Mouse (Mus musculus): Measurements from ENCODE around the gene Lcmt2. TPM values are rescaled to one million over a fixed set of nuclear protein-coding genes. Genes with fewer than 3 reads are reported as not detected.

The Lcmt2 gene
- polyA plus RNA-seq, 1 experiment = 5.4 TPM

DNA sequence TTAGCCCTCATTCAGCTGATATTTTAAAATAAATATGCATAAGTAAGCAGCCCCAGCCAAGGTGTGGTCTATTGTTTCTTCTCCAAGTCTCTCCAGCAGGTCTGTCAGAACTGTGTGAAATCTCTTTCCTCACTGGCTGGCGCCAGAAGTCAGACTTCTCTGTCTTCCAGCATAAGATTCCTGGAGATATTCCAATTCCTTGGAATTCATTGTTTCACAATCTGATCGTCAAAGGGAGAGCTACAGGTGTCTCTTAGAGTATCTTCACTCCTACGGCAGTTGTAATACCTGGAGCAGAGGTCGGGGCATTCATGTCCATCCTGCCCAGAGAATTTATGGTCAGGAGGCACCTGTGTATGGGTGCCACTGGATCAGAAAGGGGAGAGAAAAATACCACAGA, 50.7 kb downstream of the Lcmt2 start:
- WGBS = 67% methylated on average over 4 of the region's 4 CpGs
- no peak overlapping the region for H3K27ac ChIP-seq (ENCODE audit: control insufficient read depth, insufficient read depth, low read depth, low read length, poor library complexity)
- TF ChIP-seq CTCF (IDR thresholded peaks at IDR 0.05; ENCODE audit: control insufficient read depth, insufficient read depth, low read length) (no peak), POLR2A (IDR thresholded peaks at IDR 0.05; ENCODE audit: borderline replicate concordance, control insufficient read depth, low read depth, low read length) (no peak)
- H3K4me1 ChIP-seq (ENCODE audit: control insufficient read depth, insufficient read depth, low read length) = no peaks in the 10 kb centered on the region
- no peak overlapping the region for H3K4me3 ChIP-seq (replicated peaks; ENCODE audit: control insufficient read depth, low read depth, low read length)

DNA sequence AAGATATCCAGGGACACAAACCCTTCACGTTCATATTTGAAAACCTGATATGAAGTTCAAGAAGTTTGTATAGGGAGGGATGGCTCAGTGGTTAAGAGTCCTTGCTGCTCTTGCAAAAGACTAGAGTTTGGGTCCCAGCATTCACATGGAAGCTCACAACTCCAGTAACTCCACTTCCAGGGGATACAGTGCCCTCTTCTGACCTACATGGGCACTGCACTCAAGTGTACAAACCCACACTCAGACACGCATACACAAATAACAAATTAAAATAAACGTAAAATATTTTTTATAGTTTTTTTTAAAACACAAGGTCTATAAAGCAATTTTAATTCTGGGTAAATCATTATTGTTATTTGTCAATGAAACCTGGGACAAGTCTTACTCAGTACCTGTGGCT, 51.9 kb downstream of the Lcmt2 start:
- H3K27ac ChIP-seq (ENCODE audit: control insufficient read depth, insufficient read depth, low read depth, low read length, poor library complexity) = no peak overlapping the region
- H3K4me3 ChIP-seq (replicated peaks; ENCODE audit: control insufficient read depth, low read depth, low read length) = no peak overlapping the region
- TF ChIP-seq POLR2A (IDR thresholded peaks at IDR 0.05; ENCODE audit: borderline replicate concordance, control insufficient read depth, low read depth, low read length) (no peak), CTCF (IDR thresholded peaks at IDR 0.05; ENCODE audit: control insufficient read depth, insufficient read depth, low read length) (peak; percentile 8; the same call in 1 of the 2 replicates)
- peaks cover 1% of the 10 kb centered on the region; the same call in 1 of the 2 replicates for H3K4me1 ChIP-seq (ENCODE audit: control insufficient read depth, insufficient read depth, low read length)
- WGBS = 88% methylated on average over 3 of the region's 3 CpGs

DNA sequence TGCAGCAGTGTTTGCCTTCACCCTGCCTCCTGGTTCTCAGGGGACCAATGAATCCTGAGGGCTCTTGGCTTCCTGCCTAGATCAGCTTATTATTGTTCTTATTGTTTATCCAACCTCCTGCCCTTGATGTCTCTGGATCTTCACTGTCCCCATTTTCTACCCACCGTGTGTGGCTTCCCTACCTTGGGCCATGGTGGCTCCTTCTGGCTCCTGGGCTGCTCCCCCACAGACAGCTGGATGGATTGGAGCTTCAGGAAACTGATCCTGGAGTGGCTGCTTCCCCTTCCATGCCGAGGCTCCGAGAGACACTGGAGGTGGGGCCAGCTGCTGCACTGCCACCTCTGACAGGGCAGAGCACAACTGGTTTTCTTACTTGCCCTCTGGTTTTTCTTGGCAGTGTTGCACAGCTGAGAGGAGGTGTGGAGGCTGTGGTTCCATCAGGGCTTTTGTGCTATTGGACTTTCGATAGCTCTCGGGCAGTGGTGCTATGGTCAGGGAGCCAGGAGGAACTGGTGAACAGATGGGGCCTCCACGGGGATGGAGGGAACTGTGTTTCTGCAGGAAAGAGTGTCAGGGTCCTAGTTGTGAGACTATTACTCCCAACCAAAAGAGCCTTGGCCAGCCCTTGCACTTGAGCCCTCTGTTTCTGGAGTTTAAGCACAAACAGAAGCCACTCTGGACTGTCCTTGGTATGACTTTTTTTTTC, 54.8 kb downstream of the Lcmt2 start, which contains the start of gene Tgm5:
Gene Tgm5, minus strand, starts transcription at position 362 of the 706 bp plus-strand sequence.
- TF ChIP-seq CTCF (IDR thresholded peaks at IDR 0.05; ENCODE audit: control insufficient read depth, insufficient read depth, low read length) (no peak), POLR2A (IDR thresholded peaks at IDR 0.05; ENCODE audit: borderline replicate concordance, control insufficient read depth, low read depth, low read length) (no peak)
- Histone ChIP-seq H3K27ac (ENCODE audit: control insufficient read depth, insufficient read depth, low read depth, low read length, poor library complexity) (no peak within 1 kb of the TSS), H3K4me1 (ENCODE audit: control insufficient read depth, insufficient read depth, low read length) (peaks cover 1% of the 10 kb centered on the region; the same call in 1 of the 2 replicates), H3K4me3 (replicated peaks; ENCODE audit: control insufficient read depth, low read depth, low read length) (no peak within 1 kb of the TSS)
- 19% methylated on average over 6 of the region's 6 CpGs for WGBS

DNA sequence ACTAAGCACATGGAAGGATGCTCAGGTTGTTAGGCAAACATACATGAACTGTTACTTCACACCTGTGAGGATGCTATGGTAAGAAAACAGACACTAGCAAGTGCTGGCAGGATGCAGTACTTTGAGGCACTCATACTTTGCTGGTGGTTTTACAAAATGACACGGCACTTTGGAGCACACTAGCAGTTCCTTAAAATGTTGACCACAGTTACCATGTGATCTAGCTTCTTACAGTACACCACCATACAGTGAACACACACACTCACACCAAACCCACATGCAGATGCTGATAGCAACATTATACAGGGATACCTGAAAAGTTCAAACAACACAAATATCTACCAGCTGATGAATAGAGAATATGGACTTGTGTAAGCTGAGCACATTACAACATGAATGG, 57.8 kb downstream of the Lcmt2 start:
- TF ChIP-seq CTCF (IDR thresholded peaks at IDR 0.05; ENCODE audit: control insufficient read depth, insufficient read depth, low read length) = no peak
- no peak for TF ChIP-seq POLR2A (IDR thresholded peaks at IDR 0.05; ENCODE audit: borderline replicate concordance, control insufficient read depth, low read depth, low read length)
- WGBS = 0% methylated on average over 1 of the region's 1 CpGs
- Histone ChIP-seq H3K4me1 (ENCODE audit: control insufficient read depth, insufficient read depth, low read length) (peaks cover 1% of the 10 kb centered on the region; the same call in 1 of the 2 replicates), H3K4me3 (replicated peaks; ENCODE audit: control insufficient read depth, low read depth, low read length) (no peak overlapping the region), H3K27ac (ENCODE audit: control insufficient read depth, insufficient read depth, low read depth, low read length, poor library complexity) (no peak overlapping the region; the same call in 1 of the 2 replicates)

Other genes starting within 250 kb of the Lcmt2 start
- gene Ubr1, start 169.9 kb downstream of the Lcmt2 start, polyA plus RNA-seq (2011; ENCODE audit: insufficient read depth, insufficient read length, low replicate concordance, missing spikeins) = 9.9 and 20.4 TPM in 2 replicates
- gene Tmem62, start 163.6 kb downstream of the Lcmt2 start, polyA plus RNA-seq (2011; ENCODE audit: insufficient read depth, insufficient read length, low replicate concordance, missing spikeins) = 2.7 and 4.0 TPM in 2 replicates
- gene Ccndbp1, start 132.2 kb downstream of the Lcmt2 start, polyA plus RNA-seq (2011; ENCODE audit: insufficient read depth, insufficient read length, low replicate concordance, missing spikeins) = 79.1 and 115 TPM in 2 replicates
- 136 and 167 TPM in 2 replicates for gene Epb42, start 103.6 kb downstream of the Lcmt2 start, polyA plus RNA-seq (2011; ENCODE audit: insufficient read depth, insufficient read length, low replicate concordance, missing spikeins)
- gene Tgm5, start 54.8 kb downstream of the Lcmt2 start, polyA plus RNA-seq (2011; ENCODE audit: insufficient read depth, insufficient read length, low replicate concordance, missing spikeins) = not detected in 2 replicates
- not detected in 2 replicates for gene Tgm7, start 30.9 kb downstream of the Lcmt2 start, polyA plus RNA-seq (2011; ENCODE audit: insufficient read depth, insufficient read length, low replicate concordance, missing spikeins)
- gene Adal, start 225 bp downstream of the Lcmt2 start, polyA plus RNA-seq (2011; ENCODE audit: insufficient read depth, insufficient read length, low replicate concordance, missing spikeins) = 4.4 and 4.7 TPM in 2 replicates
- 12.1 and 17.0 TPM in 2 replicates for gene Tubgcp4, start 30.0 kb upstream of the Lcmt2 start, polyA plus RNA-seq (2011; ENCODE audit: insufficient read depth, insufficient read length, low replicate concordance, missing spikeins)
- gene Zscan29, start 30.5 kb upstream of the Lcmt2 start, polyA plus RNA-seq (2011; ENCODE audit: insufficient read depth, insufficient read length, low replicate concordance, missing spikeins) = 4.4 and 12.3 TPM in 2 replicates
- gene Trp53bp1, start 130.8 kb upstream of the Lcmt2 start, polyA plus RNA-seq (2011; ENCODE audit: insufficient read depth, insufficient read length, low replicate concordance, missing spikeins) = 14.8 and 20.1 TPM in 2 replicates
- 0.55 and 0.59 TPM in 2 replicates for gene Map1a, start 148.9 kb upstream of the Lcmt2 start, polyA plus RNA-seq (2011; ENCODE audit: insufficient read depth, insufficient read length, low replicate concordance, missing spikeins)
- 4.3 and 16.7 TPM in 2 replicates for gene Ppip5k1, start 214.7 kb upstream of the Lcmt2 start, polyA plus RNA-seq (2011; ENCODE audit: insufficient read depth, insufficient read length, low replicate concordance, missing spikeins)
- gene Ckmt1, start 217.1 kb upstream of the Lcmt2 start, polyA plus RNA-seq (2011; ENCODE audit: insufficient read depth, insufficient read length, low replicate concordance, missing spikeins) = 4.2 TPM in 1 of 2 replicates, not detected in the other
- gene Strc, start 246.5 kb upstream of the Lcmt2 start, polyA plus RNA-seq (2011; ENCODE audit: insufficient read depth, insufficient read length, low replicate concordance, missing spikeins) = not detected in 2 replicates